Mouse (Mus musculus) 3134 (cell line): Measurements from ENCODE around the gene Capn10.

Experiments used
- DNase-seq: peaks from one replicate; pipeline ENCODE4 v3.0.0-alpha.2; 2011; ENCODE audit warnings: low spot score; ENCODE audit not compliant: insufficient read length; ENCODE audit errors: extremely low read depth

Gene Capn10

GRCm38 (mm10) chr1:92934182-92934827, at the start of gene Capn10:
Gene Capn10, plus strand, starts transcription at chr1:92934376.
- peak; percentile 94 for DNase-seq

DNA sequence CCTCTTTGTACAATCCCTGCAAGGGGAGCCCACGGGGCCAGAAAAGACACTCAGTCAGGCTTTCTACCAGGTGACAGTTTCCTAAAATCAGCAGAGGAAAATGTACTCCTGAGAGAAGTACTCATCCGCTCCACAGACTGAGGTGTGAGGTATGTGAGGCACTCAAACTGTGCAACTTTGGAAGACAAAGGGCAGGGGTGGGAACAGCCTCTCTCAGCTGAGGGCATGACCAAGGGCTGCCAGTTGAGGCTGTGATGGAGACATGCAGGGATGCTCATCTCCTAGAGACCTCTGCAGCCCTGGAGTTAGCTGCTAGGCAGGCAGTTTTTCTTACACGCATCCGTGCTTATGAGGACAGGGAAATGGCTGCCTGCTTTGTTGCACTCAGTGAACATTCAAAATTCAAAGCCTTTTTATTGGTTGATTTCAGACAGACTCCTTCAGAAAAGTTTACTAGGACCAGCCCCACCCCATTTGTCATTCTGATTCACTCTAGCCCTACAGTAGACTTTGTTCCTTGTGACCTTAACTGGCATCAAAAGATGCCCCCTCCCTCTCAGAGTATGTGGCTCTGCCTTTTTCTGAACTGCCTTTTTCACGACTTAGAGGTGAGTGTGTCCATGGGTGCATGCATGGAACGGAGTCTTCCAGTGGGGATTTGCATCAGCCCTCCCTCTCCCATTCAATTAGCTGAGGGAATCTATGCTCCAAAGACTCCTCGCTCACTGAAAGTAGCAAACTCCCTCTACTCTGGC, 45.1 kb upstream of the Capn10 start:
- DNase-seq: no peak

DNA sequence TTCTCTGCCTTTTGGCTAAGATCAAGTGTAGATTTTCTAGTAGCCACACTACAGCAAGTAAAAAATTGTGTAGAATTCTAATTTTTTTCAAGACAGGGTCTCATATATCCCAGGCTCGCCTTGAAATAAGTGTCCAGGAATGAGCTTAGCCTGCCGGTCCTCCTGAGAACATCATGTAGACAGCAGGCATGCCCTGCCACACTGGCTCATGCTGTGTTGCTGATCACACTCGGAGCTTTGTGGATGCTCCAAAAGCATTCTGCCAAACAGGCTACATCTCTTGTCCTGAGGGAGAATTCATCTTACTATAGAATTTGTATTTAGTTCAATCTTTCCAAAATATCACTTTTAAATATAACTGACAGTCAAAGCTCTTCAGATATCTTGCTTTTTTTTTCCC, 41.4 kb upstream of the Capn10 start:
- DNase-seq: no peak

DNA sequence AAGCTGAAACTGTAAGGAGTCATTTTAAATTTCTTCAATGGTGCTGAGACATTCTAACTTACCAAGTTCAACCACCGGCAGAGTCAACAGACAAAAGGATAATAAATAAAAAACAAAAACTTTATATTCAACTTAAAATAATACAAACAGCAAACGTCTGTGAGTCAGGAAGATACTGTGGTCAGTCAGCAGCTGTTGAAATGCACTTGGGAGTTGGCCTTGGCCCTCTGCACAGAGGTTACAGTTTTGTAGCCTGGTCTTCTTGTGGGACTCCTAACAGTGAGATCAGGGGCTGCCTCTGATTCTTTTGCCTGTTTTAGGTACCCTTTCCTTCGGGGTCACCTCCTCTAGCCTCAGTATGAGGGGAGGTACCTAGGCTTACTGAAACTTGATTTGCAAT, 40.3 kb upstream of the Capn10 start:
- no peak for DNase-seq

GRCm38 (mm10) chr1:92895089-92895488, 39.1 kb upstream of the Capn10 start:
- no peak for DNase-seq

DNA sequence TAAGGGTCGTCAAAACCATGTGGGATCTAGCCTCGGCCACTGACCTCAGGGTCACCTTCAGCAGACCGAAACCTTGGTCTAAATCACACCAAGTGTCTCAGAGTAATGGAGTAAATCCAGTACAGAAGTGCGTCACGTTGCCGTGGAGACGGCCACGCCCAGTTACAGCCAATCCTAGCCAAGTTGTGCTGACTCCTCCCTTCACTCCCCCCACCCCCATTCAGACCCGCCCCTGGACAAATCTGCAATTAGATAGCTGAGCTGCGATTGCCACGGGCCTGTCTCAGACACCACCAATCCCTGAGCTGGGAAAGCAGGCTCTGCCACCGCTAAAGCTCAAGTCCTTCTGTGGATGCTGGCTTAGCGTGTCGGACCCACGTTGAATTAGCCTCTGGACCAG, 31.4 kb upstream of the Capn10 start, which contains the start of gene Ankmy1:
Gene Ankmy1, minus strand, starts transcription at position 121 of the 400 bp plus-strand sequence.
- DNase-seq: no peak

- DNase-seq: peak; percentile 50
These were observed 30.5 kb upstream of the Capn10 start for GRCm38 (mm10) chr1:92903627-92904026.

GRCm38 (mm10) chr1:92905703-92906310, 28.4 kb upstream of the Capn10 start:
- no peak for DNase-seq

DNA sequence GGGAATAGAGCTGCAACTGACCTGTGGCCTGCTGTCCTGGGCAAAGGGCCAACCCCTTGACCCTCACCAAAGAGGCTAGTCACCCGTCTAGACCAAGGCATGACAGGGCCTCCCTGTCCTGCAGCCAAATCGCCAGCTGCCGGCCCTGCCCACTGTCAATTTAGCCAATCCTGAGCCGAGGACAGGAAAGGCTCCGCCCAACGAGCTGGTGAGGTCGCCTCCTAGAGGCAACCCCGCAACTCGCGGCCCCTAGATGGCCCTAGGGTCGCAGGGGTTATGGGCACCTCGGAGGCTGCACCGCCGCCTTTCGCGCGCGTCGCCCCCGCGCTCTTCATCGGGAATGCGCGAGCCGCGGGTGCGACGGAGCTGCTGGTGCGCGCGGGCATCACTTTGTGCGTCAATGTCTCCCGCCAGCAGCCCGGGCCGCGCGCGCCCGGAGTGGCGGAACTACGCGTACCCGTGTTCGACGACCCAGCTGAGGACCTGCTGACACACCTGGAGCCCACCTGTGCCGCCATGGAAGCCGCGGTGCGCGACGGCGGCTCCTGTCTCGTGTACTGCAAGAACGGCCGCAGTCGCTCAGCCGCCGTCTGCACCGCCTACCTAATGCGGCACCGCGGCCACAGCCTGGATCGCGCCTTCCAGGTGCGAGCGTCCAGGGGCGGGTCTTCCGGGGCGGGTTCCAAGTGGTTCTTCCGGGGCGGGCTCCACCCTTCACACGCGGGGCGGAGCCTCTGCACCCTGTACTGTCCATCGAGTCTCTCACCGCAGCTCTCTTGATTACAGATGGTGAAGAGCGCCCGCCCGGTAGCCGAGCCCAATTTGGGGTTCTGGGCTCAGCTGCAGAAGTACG, 27.2 kb upstream of the Capn10 start, which contains the start of gene Dusp28:
Gene Dusp28, plus strand, starts transcription at position 203 of the 853 bp plus-strand sequence.
- peak; percentile 90 for DNase-seq

GRCm38 (mm10) chr1:92907632-92908360, 26.4 kb upstream of the Capn10 start:
- DNase-seq: no peak

DNA sequence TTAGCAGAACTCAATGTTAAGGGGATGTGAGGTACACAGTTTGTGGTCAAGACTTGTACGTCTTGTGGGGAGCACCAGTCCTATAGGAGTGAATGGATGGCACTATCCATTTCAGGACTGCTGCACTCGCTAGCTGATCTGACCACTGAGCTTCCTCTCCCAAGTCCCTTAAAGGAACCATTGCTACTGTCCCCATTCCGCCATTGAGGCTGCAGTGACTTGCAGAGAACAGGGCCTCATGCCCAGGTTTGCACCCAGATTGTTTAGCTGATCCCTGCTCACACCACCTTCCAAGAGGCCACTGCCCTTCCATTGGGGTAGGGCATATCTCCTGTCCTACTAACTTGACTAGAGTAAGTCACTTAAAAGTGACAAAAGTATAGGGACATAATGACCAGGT, 25.5 kb upstream of the Capn10 start:
- no peak for DNase-seq

DNA sequence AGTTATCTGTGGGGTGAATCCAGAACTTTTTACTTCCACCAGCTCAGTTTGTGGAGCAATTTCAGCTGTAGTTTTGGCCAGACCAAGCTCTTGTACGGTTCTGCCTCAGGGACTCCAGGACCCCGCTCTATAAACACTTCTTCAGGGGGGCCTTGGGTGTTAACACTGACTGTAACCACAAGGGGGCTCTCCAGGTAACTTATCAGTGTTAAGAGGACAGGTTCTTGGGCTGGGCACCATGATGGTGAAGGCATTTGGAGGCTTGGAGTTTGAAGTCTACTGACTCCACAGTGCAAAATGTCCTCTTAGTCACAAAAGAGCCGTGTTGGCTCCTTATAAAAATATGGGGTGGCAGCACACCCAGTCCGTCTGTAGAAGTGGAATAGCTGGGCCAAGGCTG, 25.1 kb upstream of the Capn10 start:
- no peak for DNase-seq

GRCm38 (mm10) chr1:92910239-92910885, 23.8 kb upstream of the Capn10 start, which contains the start of gene Rnpepl1:
Gene Rnpepl1, plus strand, starts transcription at chr1:92910783.
- peak; percentile 83 for DNase-seq

DNA sequence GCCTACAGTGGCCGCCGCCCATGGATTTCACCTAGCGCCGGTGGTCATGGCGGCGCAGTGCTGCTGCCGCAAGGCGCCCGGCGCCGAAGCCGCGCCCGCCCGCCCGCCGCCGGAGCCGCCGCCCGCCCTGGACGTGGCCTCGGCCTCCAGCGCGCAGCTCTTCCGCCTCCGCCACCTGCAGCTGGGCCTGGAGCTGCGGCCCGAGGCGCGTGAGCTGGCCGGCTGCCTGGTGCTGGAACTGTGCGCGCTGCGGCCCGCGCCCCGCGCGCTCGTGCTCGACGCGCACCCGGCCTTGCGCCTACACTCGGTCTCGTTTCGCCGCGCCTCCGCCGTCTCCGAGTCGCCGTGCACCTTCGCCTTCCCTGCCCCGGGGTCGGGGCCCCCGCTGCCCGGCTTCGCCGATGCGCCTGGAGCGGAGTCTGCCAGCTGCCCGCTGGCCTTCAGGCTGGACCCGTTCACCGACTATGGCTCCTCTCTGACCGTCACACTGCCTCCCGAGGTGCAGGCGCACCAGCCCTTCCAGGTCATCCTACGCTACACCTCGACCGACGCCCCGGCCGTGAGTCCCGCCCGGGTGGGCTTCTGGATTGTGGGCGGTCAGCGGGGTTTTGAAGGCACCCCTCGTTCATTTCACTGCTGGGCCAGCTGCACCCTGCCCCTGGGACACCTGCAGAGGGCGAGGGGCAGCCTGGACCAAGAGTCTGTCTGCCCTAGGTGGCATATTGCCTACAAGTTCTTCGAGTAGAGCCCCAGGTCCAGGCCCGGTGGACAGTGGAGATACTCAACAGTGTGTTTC, 23.1 kb upstream of the Capn10 start:
- peak; percentile 74 for DNase-seq

DNA sequence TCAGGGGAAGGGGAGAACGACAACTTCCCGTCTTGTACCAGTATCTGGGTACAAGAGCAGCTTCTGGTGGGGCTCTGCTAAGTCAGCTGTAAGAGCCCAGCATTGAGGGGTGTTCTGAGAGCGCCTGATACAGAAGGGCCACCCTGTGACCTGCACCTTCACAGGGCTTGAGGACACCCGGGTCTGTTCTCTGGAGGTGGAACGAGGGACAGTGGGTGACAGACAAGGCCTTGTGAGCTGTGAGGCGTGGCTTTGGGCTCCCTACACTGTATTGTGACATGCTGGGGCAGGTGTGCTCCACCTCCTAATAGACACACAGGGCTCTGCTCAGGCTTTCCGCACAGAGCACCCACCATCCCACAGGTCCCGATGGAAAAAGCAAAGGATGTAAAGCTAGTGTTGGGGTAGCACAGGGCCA, 22.4 kb upstream of the Capn10 start:
- DNase-seq: peak; percentile 38

DNA sequence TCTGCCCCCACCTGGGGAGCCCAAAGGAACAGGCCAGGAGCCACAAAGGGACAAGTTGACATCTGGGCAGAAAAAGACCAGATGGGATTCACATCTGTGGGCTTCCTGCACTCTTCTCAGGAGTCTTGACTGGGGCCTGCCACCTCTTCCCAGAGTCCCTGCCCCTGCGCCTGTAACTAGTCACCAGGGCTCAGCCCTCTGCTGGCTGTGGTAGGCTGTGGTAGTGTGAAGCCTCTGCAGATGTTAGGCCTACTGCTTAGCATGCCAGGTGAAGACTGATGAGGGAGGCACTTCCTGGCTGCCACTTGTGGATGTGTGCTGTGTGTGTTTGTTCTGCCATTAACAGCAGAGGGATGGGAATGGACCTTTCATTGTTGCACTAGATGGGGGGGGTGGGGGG, 21.9 kb upstream of the Capn10 start:
- no peak for DNase-seq

- no peak for DNase-seq
These were observed 19.9 kb upstream of the Capn10 start for GRCm38 (mm10) chr1:92914239-92914638.

- DNase-seq: no peak
These were observed 19.2 kb upstream of the Capn10 start for GRCm38 (mm10) chr1:92914993-92915392.

DNA sequence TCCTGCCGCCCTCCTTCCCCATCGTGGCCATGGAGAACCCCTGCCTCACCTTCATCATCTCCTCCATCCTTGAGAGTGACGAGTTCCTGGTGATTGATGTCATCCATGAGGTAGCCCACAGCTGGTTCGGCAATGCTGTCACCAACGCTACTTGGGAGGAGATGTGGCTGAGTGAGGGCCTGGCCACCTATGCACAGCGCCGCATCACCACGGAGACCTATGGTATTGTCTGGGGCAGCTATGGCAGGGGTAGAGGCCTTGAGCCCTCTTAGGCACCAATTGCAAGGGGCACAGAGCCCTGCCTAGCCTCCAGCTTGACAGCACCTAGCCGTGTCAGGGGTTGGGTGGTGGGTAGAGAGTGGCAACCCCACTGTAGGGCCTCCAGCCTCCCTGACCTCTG, 17.5 kb upstream of the Capn10 start:
- no peak for DNase-seq
